Mouse (Mus musculus) bone marrow macrophage, adult 2 months (primary cell): Measurements from ENCODE around the gene Prr15l.

Source experiments
- CTCF ChIP-seq: IDR thresholded peaks from 2 replicates; pipeline ENCODE4 v1.5.1; 2012; ENCODE audit warnings: low read depth, mild to moderate bottlenecking, low read length, moderate library complexity
- POLR2A ChIP-seq: IDR thresholded peaks from 2 replicates; pipeline ENCODE4 v1.6.1; 2012; ENCODE audit warnings: mild to moderate bottlenecking, low read depth, low read length, borderline replicate concordance

DNA sequence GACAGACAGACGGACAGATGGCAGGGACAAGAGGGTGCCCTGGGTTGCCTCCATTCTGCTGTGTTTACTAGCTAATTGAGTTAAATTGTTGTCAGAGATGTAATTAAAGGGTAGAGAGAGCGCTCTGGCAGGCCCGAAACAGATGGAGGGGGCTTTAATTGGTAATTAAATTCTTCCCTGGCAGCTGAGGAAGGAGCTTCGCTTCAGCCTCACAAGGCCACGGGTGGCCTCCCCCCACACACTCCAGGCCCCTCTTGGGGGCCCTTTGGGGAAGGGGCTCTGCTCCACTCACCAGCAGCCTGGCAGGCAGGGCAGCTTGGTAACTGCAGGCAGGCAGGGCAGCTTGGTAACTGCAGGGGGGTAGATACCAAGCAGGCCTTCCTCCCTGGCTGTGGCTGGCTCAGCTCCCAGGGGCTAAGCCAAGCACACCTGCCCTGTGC lies 42.0 kb upstream of the Prr15l start:
- no peak for TF ChIP-seq CTCF
- no peak for TF ChIP-seq POLR2A
